Mouse (Mus musculus) cortical plate, adult 2 months (tissue): ENCODE results near the gene Raph1.

Experiments
- CTCF ChIP-seq: fragments of 200-500 bp; IDR thresholded peaks from 2 replicates; pipeline ENCODE4 v1.5.1; 2011; ENCODE audit warnings: mild to moderate bottlenecking, control low read depth, low read length; ENCODE audit not compliant: insufficient read depth; ENCODE audit errors: extremely low read depth
- POLR2A ChIP-seq: fragments of 200-500 bp; IDR thresholded peaks from 2 replicates; pipeline ENCODE4 v1.6.1; 2011; ENCODE audit warnings: mild to moderate bottlenecking, low read length, control low read depth; ENCODE audit not compliant: insufficient read depth; ENCODE audit errors: extremely low read depth

- no peak for TF ChIP-seq CTCF
- TF ChIP-seq POLR2A: no peak
Observed at GRCm38 (mm10) chr1:60470541-60470940, 96.4 kb downstream of the Raph1 start.
